Mouse (Mus musculus) small intestine, adult 2 months (tissue): ENCODE measurements around the gene Fgf12.

Experiments used
- CTCF ChIP-seq: fragments of 200-500 bp; IDR thresholded peaks from 2 replicates; pipeline ENCODE4 v1.5.1; 2012; ENCODE audit warnings: low read depth, mild to moderate bottlenecking, control low read depth, inconsistent platforms, low read length, moderate library complexity, mixed read lengths; ENCODE audit not compliant: insufficient replicate concordance, insufficient read length; ENCODE audit errors: extremely low read depth
- POLR2A ChIP-seq: fragments of 200-500 bp; IDR thresholded peaks from 2 replicates; pipeline ENCODE4 v1.6.1; 2012; ENCODE audit warnings: low read depth, mild to moderate bottlenecking, control low read depth, inconsistent platforms, low read length, moderate library complexity

GRCm38 (mm10) chr16:28564716-28565217 is 188.1 kb downstream of the Fgf12 start:
- no peak for TF ChIP-seq POLR2A
- no peak for TF ChIP-seq CTCF
